Mouse (Mus musculus): ENCODE results near the gene Rnf126. TPM values are rescaled to one million over a fixed set of nuclear protein-coding genes. Genes with fewer than 3 reads are reported as not detected.

Rnf126 gene
- total RNA-seq, 2 experiments from 2014 or later: 20.8 to 106 TPM

GRCm38 (mm10) chr10:79743161-79743560, 23.6 kb downstream of the Rnf126 start:
- no peak for ATAC-seq (replicated peaks; ENCODE audit: low FRiP score, low TSS enrichment, poor library complexity, severe bottlenecking)

GRCm38 (mm10) chr10:79740863-79741262, 25.9 kb downstream of the Rnf126 start:
- ATAC-seq (replicated peaks; ENCODE audit: low FRiP score, low TSS enrichment, poor library complexity, severe bottlenecking): no peak

- ATAC-seq (replicated peaks; ENCODE audit: low FRiP score, low TSS enrichment, poor library complexity, severe bottlenecking): peak; percentile 13; the same call in 1 of the 2 replicates
These were observed 27.5 kb downstream of the Rnf126 start for GRCm38 (mm10) chr10:79739234-79739633.

GRCm38 (mm10) chr10:79738259-79738658, 28.5 kb downstream of the Rnf126 start:
- peak; percentile 55 for ATAC-seq (replicated peaks; ENCODE audit: low FRiP score, low TSS enrichment, poor library complexity, severe bottlenecking)

GRCm38 (mm10) chr10:79736706-79737105, 30.0 kb downstream of the Rnf126 start:
- ATAC-seq (replicated peaks; ENCODE audit: low FRiP score, low TSS enrichment, poor library complexity, severe bottlenecking): no peak

- no peak for ATAC-seq (replicated peaks; ENCODE audit: low FRiP score, low TSS enrichment, poor library complexity, severe bottlenecking)
These were observed 31.4 kb downstream of the Rnf126 start for GRCm38 (mm10) chr10:79735361-79735760.

GRCm38 (mm10) chr10:79733847-79734246, 32.9 kb downstream of the Rnf126 start:
- no peak for ATAC-seq (replicated peaks; ENCODE audit: low FRiP score, low TSS enrichment, poor library complexity, severe bottlenecking)

GRCm38 (mm10) chr10:79732500-79732899, 34.3 kb downstream of the Rnf126 start:
- no peak for ATAC-seq (replicated peaks; ENCODE audit: low FRiP score, low TSS enrichment, poor library complexity, severe bottlenecking)

- ATAC-seq (replicated peaks; ENCODE audit: low FRiP score, low TSS enrichment, poor library complexity, severe bottlenecking): no peak
These were observed 37.3 kb downstream of the Rnf126 start for GRCm38 (mm10) chr10:79729357-79729965.

- no peak for ATAC-seq (replicated peaks; ENCODE audit: low FRiP score, low TSS enrichment, poor library complexity, severe bottlenecking)
These were observed 38.2 kb downstream of the Rnf126 start for GRCm38 (mm10) chr10:79728323-79729249.

GRCm38 (mm10) chr10:79726090-79726489, 40.7 kb downstream of the Rnf126 start:
- ATAC-seq (replicated peaks; ENCODE audit: low FRiP score, low TSS enrichment, poor library complexity, severe bottlenecking): peak; percentile 66; the same call in 1 of the 2 replicates

- no peak for ATAC-seq (replicated peaks; ENCODE audit: low FRiP score, low TSS enrichment, poor library complexity, severe bottlenecking)
These were observed 43.1 kb downstream of the Rnf126 start for GRCm38 (mm10) chr10:79723692-79724091.

- ATAC-seq (replicated peaks; ENCODE audit: low FRiP score, low TSS enrichment, poor library complexity, severe bottlenecking): no peak
These were observed 43.7 kb downstream of the Rnf126 start for GRCm38 (mm10) chr10:79723047-79723446.

GRCm38 (mm10) chr10:79721089-79721488, 45.7 kb downstream of the Rnf126 start:
- no peak for ATAC-seq (replicated peaks; ENCODE audit: low FRiP score, low TSS enrichment, poor library complexity, severe bottlenecking)

GRCm38 (mm10) chr10:79717640-79718357, 49.0 kb downstream of the Rnf126 start:
- ATAC-seq (replicated peaks; ENCODE audit: low FRiP score, low TSS enrichment, poor library complexity, severe bottlenecking): peak; percentile 50

GRCm38 (mm10) chr10:79716988-79717355, 49.8 kb downstream of the Rnf126 start:
- no peak for ATAC-seq (replicated peaks; ENCODE audit: low FRiP score, low TSS enrichment, poor library complexity, severe bottlenecking)

GRCm38 (mm10) chr10:79716254-79716987, 50.3 kb downstream of the Rnf126 start, which contains the start of gene Hcn2:
Gene Hcn2, plus strand, starts transcription at chr10:79716634.
- ATAC-seq (replicated peaks; ENCODE audit: low FRiP score, low TSS enrichment, poor library complexity, severe bottlenecking): no peak

GRCm38 (mm10) chr10:79714996-79715395, 51.8 kb downstream of the Rnf126 start:
- ATAC-seq (replicated peaks; ENCODE audit: low FRiP score, low TSS enrichment, poor library complexity, severe bottlenecking): no peak

- no peak for ATAC-seq (replicated peaks; ENCODE audit: low FRiP score, low TSS enrichment, poor library complexity, severe bottlenecking)
These were observed 53.6 kb downstream of the Rnf126 start for GRCm38 (mm10) chr10:79713163-79713562.

All from megakaryocyte-erythroid progenitor cell, adult 5-6 weeks (primary cell).